Mouse (Mus musculus): Measurements from ENCODE around the gene Mb21d2.

Mb21d2 gene

GRCm38 (mm10) chr16:28928815-28929685, at the start of gene Mb21d2:
Mb21d2 (minus strand) TSS chr16:28929673.
- peak; percentile 34 to 51 for DNase-seq

GRCm38 (mm10) chr16:28966236-28966635, 36.8 kb upstream of the Mb21d2 start:
- DNase-seq, result no peak

- DNase-seq, result no peak
Measured at GRCm38 (mm10) chr16:28964048-28964447, 34.6 kb upstream of the Mb21d2 start.

- DNase-seq, result no peak
Measured at GRCm38 (mm10) chr16:28962987-28963386, 33.5 kb upstream of the Mb21d2 start.

- DNase-seq, result no peak
Measured at GRCm38 (mm10) chr16:28949810-28950209, 20.3 kb upstream of the Mb21d2 start.

- no peak for DNase-seq
Measured at GRCm38 (mm10) chr16:28943254-28943653, 13.8 kb upstream of the Mb21d2 start.

GRCm38 (mm10) chr16:28936181-28936792, 6.8 kb upstream of the Mb21d2 start:
- no peak for DNase-seq

- DNase-seq, result no peak
Measured at GRCm38 (mm10) chr16:28935701-28936100, 6.2 kb upstream of the Mb21d2 start.

- no peak for DNase-seq
Measured at GRCm38 (mm10) chr16:28931213-28931612, 1.7 kb upstream of the Mb21d2 start.

- DNase-seq, result no peak
Measured at GRCm38 (mm10) chr16:28930426-28930825, 953 bp upstream of the Mb21d2 start.

- peak; percentile 54 to 61 for DNase-seq
Measured at GRCm38 (mm10) chr16:28929686-28930291, 316 bp upstream of the Mb21d2 start.

GRCm38 (mm10) chr16:28928466-28928814, 1.0 kb downstream of the Mb21d2 start:
- DNase-seq, result peak; percentile 10 to 21

GRCm38 (mm10) chr16:28927381-28927780, 2.1 kb downstream of the Mb21d2 start:
- DNase-seq, result no peak

GRCm38 (mm10) chr16:28919320-28919885, 10.1 kb downstream of the Mb21d2 start:
- DNase-seq, result no peak

- no peak for DNase-seq
Measured at GRCm38 (mm10) chr16:28915362-28915761, 14.1 kb downstream of the Mb21d2 start.

GRCm38 (mm10) chr16:28914709-28915108, 14.8 kb downstream of the Mb21d2 start:
- no peak for DNase-seq

GRCm38 (mm10) chr16:28911414-28912050, 17.9 kb downstream of the Mb21d2 start:
- DNase-seq, result peak; percentile 32 to 33

GRCm38 (mm10) chr16:28906370-28907275, 22.9 kb downstream of the Mb21d2 start:
- peak; percentile 56 to 63 for DNase-seq

GRCm38 (mm10) chr16:28905567-28906289, 23.7 kb downstream of the Mb21d2 start:
- no peak for DNase-seq

- no peak for DNase-seq
Measured at GRCm38 (mm10) chr16:28902620-28903565, 26.6 kb downstream of the Mb21d2 start.
